Mouse (Mus musculus): ENCODE data around the gene Ssr2.

Gene Ssr2

GRCm38 (mm10) chr3:88623346-88624135 is 47.9 kb downstream of the Ssr2 start:
- no peak for DNase-seq (ENCODE audit: low spot score)

- DNase-seq (ENCODE audit: low spot score), result no peak
Observed at GRCm38 (mm10) chr3:88624324-88624723, 48.6 kb downstream of the Ssr2 start.

GRCm38 (mm10) chr3:88624951-88625350 is 49.3 kb downstream of the Ssr2 start:
- DNase-seq (ENCODE audit: low spot score), result no peak

GRCm38 (mm10) chr3:88625531-88625930 is 49.9 kb downstream of the Ssr2 start:
- no peak for DNase-seq (ENCODE audit: low spot score)

- DNase-seq (ENCODE audit: low spot score), result no peak
Observed at GRCm38 (mm10) chr3:88626316-88626715, 50.6 kb downstream of the Ssr2 start.

GRCm38 (mm10) chr3:88627114-88627513 is 51.4 kb downstream of the Ssr2 start:
- no peak for DNase-seq (ENCODE audit: low spot score)

GRCm38 (mm10) chr3:88627535-88627934 is 51.9 kb downstream of the Ssr2 start:
- DNase-seq (ENCODE audit: low spot score), result no peak

GRCm38 (mm10) chr3:88628766-88629165 is 53.1 kb downstream of the Ssr2 start:
- no peak for DNase-seq (ENCODE audit: low spot score)

- no peak for DNase-seq (ENCODE audit: low spot score)
Observed at GRCm38 (mm10) chr3:88629244-88629643, 53.6 kb downstream of the Ssr2 start.

- DNase-seq (ENCODE audit: low spot score), result no peak
Observed at GRCm38 (mm10) chr3:88630018-88630417, 54.3 kb downstream of the Ssr2 start.

GRCm38 (mm10) chr3:88630849-88631341 is 55.2 kb downstream of the Ssr2 start:
- DNase-seq (ENCODE audit: low spot score), result no peak

- no peak for DNase-seq (ENCODE audit: low spot score)
Observed at GRCm38 (mm10) chr3:88631921-88632587, 56.4 kb downstream of the Ssr2 start.

- no peak for DNase-seq (ENCODE audit: low spot score)
Observed at GRCm38 (mm10) chr3:88633056-88633455, 57.4 kb downstream of the Ssr2 start.

- no peak for DNase-seq (ENCODE audit: low spot score)
Observed at GRCm38 (mm10) chr3:88635506-88636275, 60.0 kb downstream of the Ssr2 start.

- DNase-seq (ENCODE audit: low spot score), result no peak
Observed at GRCm38 (mm10) chr3:88636555-88636986, 60.9 kb downstream of the Ssr2 start.

GRCm38 (mm10) chr3:88637134-88637533 is 61.5 kb downstream of the Ssr2 start:
- DNase-seq (ENCODE audit: low spot score), result no peak
